Mouse (Mus musculus): ENCODE data around the gene Gramd1c.

GRCm38 (mm10) chr16:44055766-44056165, 7.4 kb downstream of the Gramd1c start:
- TF ChIP-seq POLR2AphosphoS2 (IDR thresholded peaks at IDR 0.05; ENCODE audit: insufficient read length, low read depth) (no peak), POLR2A (IDR thresholded peaks at IDR 0.05; ENCODE audit: insufficient read length, low read depth) (no peak), TCF12 (IDR thresholded peaks at IDR 0.05; ENCODE audit: insufficient read depth, poor library complexity, severe bottlenecking) (no peak), MYOG (IDR thresholded peaks at IDR 0.05; ENCODE audit: control insufficient read depth in 1 of 3, insufficient read depth in 1 of 3, insufficient read length in 2 of 3, low read depth in 2 of 3) (no peak), TCF3 (IDR thresholded peaks at IDR 0.05; ENCODE audit: insufficient read length, low read depth) (no peak), USF1 (IDR thresholded peaks at IDR 0.05; ENCODE audit: low read depth) (no peak), MAX (IDR thresholded peaks at IDR 0.05; ENCODE audit: low read depth) (no peak), E2F4 (IDR thresholded peaks at IDR 0.05; ENCODE audit: insufficient read depth) (no peak), MYOD1 (IDR thresholded peaks at IDR 0.05; ENCODE audit: control insufficient read depth in 1 of 3, insufficient read length in 2 of 3, low read depth in 2 of 3) (no peak), CEBPB (IDR thresholded peaks at IDR 0.05; ENCODE audit: insufficient read depth, poor library complexity, severe bottlenecking) (no peak), SRF (IDR thresholded peaks at IDR 0.05; ENCODE audit: control insufficient read depth, insufficient read length, low read depth) (no peak)
